Comparison of ENCODE assay signal across 8 mouse cellular contexts in genomic region chr11:76997305-76997704, GRCm38 (mm10). TPM values are rescaled to one million over a fixed set of nuclear protein-coding genes. Genes with fewer than 3 reads are reported as not detected.
A peak's percentile ranks its signal among the peaks of the same experiment; 100 is the strongest.
DNase-seq lines count a peak whose midpoint lies in the region; ATAC-seq and TF ChIP-seq lines count a peak whose summit lies in the region.

No protein-coding gene starts in this region.

- H3K4me3 ChIP-seq in hindbrain, embryonic 11.5 days (ENCODE audit: low read depth, low read length): peak overlapping the region; percentile 37

- CTCF ChIA-PET in Patski (lab: Charles Lee): interaction anchor here (1.0 to 2.0 kb wide), 5 partner anchors 9 to 96 kb away, joined by 3 to 9 read pairs (median 5); no protein-coding TSS in a partner anchor

- ATAC-seq in Patski: peak; percentile 58
- ATAC-seq in hindbrain, embryonic 11.5 days (ENCODE audit: low FRiP score): peak; percentile 61

- peaks cover 18% of the 10 kb centered on the region for H3K27me3 ChIP-seq in Patski
- peaks cover 37% of the 10 kb centered on the region for H3K27me3 ChIP-seq in hindbrain, embryonic 11.5 days (ENCODE audit: control insufficient read depth, insufficient read depth, low read length)

- no peak for DNase-seq in Patski (ENCODE audit: low read depth, low spot score)
- DNase-seq in cerebellum, postnatal 10 days: peak; percentile 91 to 92
- peak; percentile 21 to 56 for DNase-seq in frontal cortex, postnatal 10 days (ENCODE audit: low spot score in 2 of 2)
- DNase-seq in hindbrain, embryonic 11.5 days (ENCODE audit: low spot score): peak; percentile 91
- peak; percentile 52 to 69 for DNase-seq in layer of hippocampus, postnatal 25 days (ENCODE audit: extremely low spot score in 1 of 2, low spot score in 1 of 2)
- peak; percentile 86 for DNase-seq in lung, postnatal 14 days
- DNase-seq in retina, adult 2 months (ENCODE audit: low read depth, low spot score): peak; percentile 47
- peak; percentile 71 for DNase-seq in thymus, postnatal 25 days

- H3K9me3 ChIP-seq in hindbrain, embryonic 11.5 days (ENCODE audit: control insufficient read depth, low read length): no peaks in the 10 kb centered on the region

- H3K36me3 ChIP-seq in hindbrain, embryonic 11.5 days (ENCODE audit: control insufficient read depth, insufficient read depth, low read length): no peaks in the 10 kb centered on the region

- no peak overlapping the region for H3K27ac ChIP-seq in hindbrain, embryonic 11.5 days (ENCODE audit: low read depth, low read length)

- no peaks in the 10 kb centered on the region; the same call in 1 of the 2 replicates for H3K4me1 ChIP-seq in hindbrain, embryonic 11.5 days (replicated peaks; ENCODE audit: control insufficient read depth, insufficient read depth, low read length)

- POLR2A ChIA-PET in Patski (lab: Charles Lee): interaction anchor here (0.6 to 1.2 kb wide), 4 partner anchors 18 to 325 kb away, joined by 3 to 5 read pairs (median 3); no protein-coding TSS in a partner anchor

- H3K9ac ChIP-seq in hindbrain, embryonic 11.5 days (ENCODE audit: low read depth, low read length): no peak overlapping the region

- in situ Hi-C loops in Patski (cut with MboI; ENCODE audit: low pct_unique_long_range_greater_than_20kb): no loop called here

- peak; percentile 93 for TF ChIP-seq CTCF in Patski (IDR thresholded peaks at IDR 0.05)

- H3K4me2 ChIP-seq in hindbrain, embryonic 11.5 days (replicated peaks; ENCODE audit: low read depth, low read length): peak overlapping the region; percentile 68

- WGBS in hindbrain, embryonic 11.5 days: 2% methylated on average over 20 of the region's 21 CpGs

RNA-seq across cellular contexts. Expression of gene Slc6a4, which starts 1.1 kb away (rescaled TPM):
- polyA plus RNA-seq in Patski (2021): 0.13 TPM
- polyA plus RNA-seq in hindbrain, embryonic 11.5 days (2014; fragmentation: Nextera tagmentation; extraction: Ambion mirVana): 0.77 and 2.0 TPM in 2 replicates
- under 1 TPM in 1 of 2 experiments, not detected in 1; 0.15 TPM for total RNA-seq in layer of hippocampus, postnatal 25 days (2021)
